ENCODE assay signal across 9 mouse cellular contexts in genomic region chr8:26891881-26892280, GRCm38 (mm10).
DNase-seq lines count a peak whose midpoint lies in the region; ATAC-seq and TF ChIP-seq lines count a peak whose summit lies in the region.
"Had no signal": no experiment of that assay in that cellular context is flagged by ENCODE, and none has a peak within 500 bp of the region (broad histone marks: within the 10 kb centered on the region; RNA-seq: fewer than 3 reads in every experiment).

No protein-coding gene starts in this region.

- no peak for TF ChIP-seq CTCF in lung, adult 2 months (IDR thresholded peaks at IDR 0.05; ENCODE audit: insufficient read depth, low read length)

- H3K4me1 ChIP-seq in hindbrain, embryonic 11.5 days (replicated peaks; ENCODE audit: control insufficient read depth, insufficient read depth, low read length), result 0 out of 2 replicates have a peak, but pooled peaks cover 3% of the 10 kb centered on the region
- no peaks in the 10 kb centered on the region for H3K4me1 ChIP-seq in hindbrain, embryonic 16.5 days (ENCODE audit: control insufficient read depth, insufficient read depth, low read depth, low read length)
- H3K4me1 ChIP-seq in lung, adult 2 months (ENCODE audit: control insufficient read depth, insufficient read depth, low read length), result 0 out of 2 replicates have a peak, but pooled peaks cover 3% of the 10 kb centered on the region
- H3K4me1 ChIP-seq in liver, embryonic 12.5 days, result no peaks in the 10 kb centered on the region

- no peaks in the 10 kb centered on the region for H3K9me3 ChIP-seq in hindbrain, embryonic 11.5 days (ENCODE audit: control insufficient read depth, low read length)
- H3K9me3 ChIP-seq in hindbrain, embryonic 16.5 days (ENCODE audit: control insufficient read depth, low read length), result no peaks in the 10 kb centered on the region
- H3K9me3 ChIP-seq in liver, embryonic 12.5 days (replicated peaks), result no peaks in the 10 kb centered on the region

- H3K4me3 ChIP-seq in hindbrain, embryonic 11.5 days (ENCODE audit: low read depth, low read length), result no peak overlapping the region
- no peak overlapping the region for H3K4me3 ChIP-seq in hindbrain, embryonic 16.5 days (ENCODE audit: low read length)
- H3K4me3 ChIP-seq in lung, adult 2 months (replicated peaks; ENCODE audit: extremely low read depth, low read depth, low read length), result no peak overlapping the region
- no peak overlapping the region for H3K4me3 ChIP-seq in liver, embryonic 12.5 days

- H3K27ac ChIP-seq in hindbrain, embryonic 11.5 days (ENCODE audit: low read depth, low read length), result no peak overlapping the region
- no peak overlapping the region for H3K27ac ChIP-seq in hindbrain, embryonic 16.5 days (ENCODE audit: low read depth, low read length)
- no peak overlapping the region for H3K27ac ChIP-seq in liver, embryonic 12.5 days

- no peak for DNase-seq in hindbrain, embryonic 11.5 days (ENCODE audit: low spot score)
- DNase-seq in heart, adult 8-10 months (ENCODE audit: low spot score), result peak; percentile 61
- DNase-seq in lung, adult 2 months, result peak; percentile 32
- no peak for DNase-seq in T-cell, adult 2 months (ENCODE audit: low spot score)

- TF ChIP-seq POLR2A in lung, adult 2 months (IDR thresholded peaks at IDR 0.05; ENCODE audit: borderline replicate concordance, extremely low read depth, low read depth, low read length), result no peak

- H3K9ac ChIP-seq in hindbrain, embryonic 11.5 days (ENCODE audit: low read depth, low read length), result no peak overlapping the region
- H3K9ac ChIP-seq in hindbrain, embryonic 16.5 days (ENCODE audit: low read depth, low read length), result no peak overlapping the region
- H3K9ac ChIP-seq in liver, embryonic 12.5 days, result no peak overlapping the region

- H3K4me2 ChIP-seq in hindbrain, embryonic 11.5 days (replicated peaks; ENCODE audit: low read depth, low read length), result no peak overlapping the region
- no peak overlapping the region for H3K4me2 ChIP-seq in hindbrain, embryonic 16.5 days (ENCODE audit: low read length)
- H3K4me2 ChIP-seq in liver, embryonic 12.5 days, result no peak overlapping the region

- peak; percentile 35; the same call in 1 of the 2 replicates for ATAC-seq in hindbrain, embryonic 11.5 days (ENCODE audit: low FRiP score)
- no peak for ATAC-seq in hindbrain, embryonic 16.5 days
- peak; percentile 80 for ATAC-seq in cerebellum, adult (ENCODE audit: insufficient number of reproducible peaks, low FRiP score, low TSS enrichment)
- no peak for ATAC-seq in frontal cortex, adult (ENCODE audit: low TSS enrichment)
- no peak for ATAC-seq in liver, embryonic 12.5 days

- no peaks in the 10 kb centered on the region for H3K27me3 ChIP-seq in hindbrain, embryonic 11.5 days (ENCODE audit: control insufficient read depth, insufficient read depth, low read length)
- no peaks in the 10 kb centered on the region for H3K27me3 ChIP-seq in hindbrain, embryonic 16.5 days (replicated peaks; ENCODE audit: control insufficient read depth, insufficient read depth, low read length)
- H3K27me3 ChIP-seq in liver, embryonic 12.5 days (replicated peaks), result no peaks in the 10 kb centered on the region
- H3K27me3 ChIP-seq: CH12.LX had no signal

- 63% methylated on average over 11 of the region's 11 CpGs for WGBS in hindbrain, embryonic 11.5 days
- 60% methylated on average over 11 of the region's 11 CpGs for WGBS in hindbrain, embryonic 16.5 days
- WGBS in lung, adult 2 months, result 36% methylated on average over 11 of the region's 11 CpGs
- 74% methylated on average over 11 of the region's 11 CpGs for WGBS in liver, embryonic 12.5 days (ENCODE audit: insufficient replicate concordance)

- no peaks in the 10 kb centered on the region for H3K36me3 ChIP-seq in hindbrain, embryonic 11.5 days (ENCODE audit: control insufficient read depth, insufficient read depth, low read length)
- no peaks in the 10 kb centered on the region for H3K36me3 ChIP-seq in hindbrain, embryonic 16.5 days (ENCODE audit: control insufficient read depth, insufficient read depth, low read length)
- no peaks in the 10 kb centered on the region for H3K36me3 ChIP-seq in liver, embryonic 12.5 days

Comparison
In these comparisons a context has a peak if more than half of its experiments do, and no peak if none do; other contexts are left out.
1. ATAC-seq: peak in hindbrain, embryonic 11.5 days (single experiment) and cerebellum, adult (single experiment); none in hindbrain, embryonic 16.5 days (single experiment), frontal cortex, adult (single experiment) and liver, embryonic 12.5 days (single experiment).
2. DNase-seq: peak in heart, adult 8-10 months (single experiment) and lung, adult 2 months (single experiment); none in hindbrain, embryonic 11.5 days (single experiment) and T-cell, adult 2 months (single experiment).